Mouse (Mus musculus) gastrocnemius, adult 18-20 months (tissue): ENCODE data around the gene Mkln1. TPM values are rescaled to one million over a fixed set of nuclear protein-coding genes. Genes with fewer than 3 reads are reported as not detected.

Experiments used
- DNase-seq: peaks from one replicate; pipeline ENCODE4 v3.0.0; 2021; ENCODE audit warnings: low spot score
- long read RNA-seq, 2 experiments: library from polyadenylated mRNA; stranded (forward); transcript quantifications; one replicate each; pipeline ENCODE4 v2.0.0; 2021
- total RNA-seq, 2 experiments: library from RNA; stranded (reverse); gene quantifications; 2 replicates each; pipeline ENCODE4 v1.2.3; 2021

Mkln1 gene
- total RNA-seq, result 100 to 1,000 TPM; 142 to 160 TPM
- long read RNA-seq, experiment 1, full-length matches to known transcripts, result 82 of 111 reads
- long read RNA-seq, experiment 1, partial matches to known transcripts, result 2 of 111 reads
- long read RNA-seq, experiment 1, other reads (novel, unspliced or antisense), result 27 of 111 reads
- long read RNA-seq, experiment 2, full-length matches to known transcripts, result 106 of 134 reads
- long read RNA-seq, experiment 2, partial matches to known transcripts, result 2 of 134 reads
- long read RNA-seq, experiment 2, other reads (novel, unspliced or antisense), result 26 of 134 reads

GRCm38 (mm10) chr6:31398431-31399205 is at the start of gene Mkln1:
Mkln1 (plus strand) TSS chr6:31398735.
- peak; percentile 91 for DNase-seq

DNA sequence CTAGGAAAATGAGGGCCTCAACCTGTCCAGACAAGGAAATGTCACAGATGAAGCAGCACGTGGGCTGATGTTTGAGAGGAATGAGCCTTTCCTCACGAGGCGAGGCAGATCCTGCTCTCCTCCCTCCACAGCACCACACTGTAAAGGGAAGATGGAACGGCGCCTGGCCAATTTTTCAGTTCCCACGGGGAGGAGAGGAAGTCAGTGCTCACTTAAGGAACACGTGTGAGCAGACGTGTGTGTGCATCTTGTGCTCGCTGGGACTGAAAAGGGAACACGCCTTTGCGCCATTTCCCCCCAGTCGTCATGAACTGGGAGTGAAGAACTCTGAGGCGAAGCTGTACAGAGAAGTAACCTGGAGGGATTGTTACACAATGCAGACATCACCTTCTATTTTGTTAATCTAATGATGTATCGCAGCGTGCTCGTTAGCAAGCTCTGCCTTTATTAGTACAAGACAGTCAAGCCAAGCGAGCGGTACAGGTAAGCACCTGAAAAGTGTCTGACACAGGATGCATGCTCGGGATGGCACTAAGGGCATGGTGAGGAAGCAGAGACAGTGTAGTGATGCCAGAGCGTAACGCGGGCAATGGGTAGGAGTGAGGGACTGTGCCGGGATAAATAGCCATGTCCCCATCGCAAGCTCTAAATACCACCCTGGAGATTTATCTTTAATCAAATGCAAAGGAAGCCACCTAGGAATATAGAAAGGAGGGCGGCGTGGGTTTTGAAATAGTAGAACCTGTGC is 41.9 kb upstream of the Mkln1 start:
- DNase-seq, result peak; percentile 39

- DNase-seq, result peak; percentile 71
These were observed 41.2 kb upstream of the Mkln1 start for GRCm38 (mm10) chr6:31357286-31357685.

GRCm38 (mm10) chr6:31362617-31363016 is 35.9 kb upstream of the Mkln1 start:
- no peak for DNase-seq

DNA sequence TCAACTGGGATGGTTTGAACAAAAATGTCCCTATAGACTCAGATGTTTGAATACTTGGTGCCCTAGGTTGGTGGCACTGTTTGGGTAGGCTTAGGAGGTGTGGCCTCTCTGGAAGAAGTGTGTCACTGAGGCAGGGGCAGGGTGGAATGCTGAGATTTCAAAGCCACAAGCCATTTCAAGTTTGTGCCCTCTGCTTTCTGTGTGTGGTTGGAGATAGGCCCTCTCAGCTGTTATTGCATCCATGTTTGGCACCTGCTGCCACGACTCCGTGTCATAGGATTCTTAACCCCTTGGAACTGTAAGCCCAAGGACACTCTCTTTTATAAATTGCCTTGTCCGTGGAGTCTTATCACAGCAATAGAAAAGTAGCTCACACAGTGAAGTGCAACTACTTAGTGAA is 34.1 kb upstream of the Mkln1 start:
- DNase-seq, result no peak

- DNase-seq, result no peak
These were observed 30.6 kb upstream of the Mkln1 start for GRCm38 (mm10) chr6:31367947-31368346.

- DNase-seq, result no peak
These were observed 30.0 kb upstream of the Mkln1 start for GRCm38 (mm10) chr6:31368559-31368958.

- peak; percentile 78 for DNase-seq
These were observed 28.7 kb upstream of the Mkln1 start for GRCm38 (mm10) chr6:31369875-31370274.

DNA sequence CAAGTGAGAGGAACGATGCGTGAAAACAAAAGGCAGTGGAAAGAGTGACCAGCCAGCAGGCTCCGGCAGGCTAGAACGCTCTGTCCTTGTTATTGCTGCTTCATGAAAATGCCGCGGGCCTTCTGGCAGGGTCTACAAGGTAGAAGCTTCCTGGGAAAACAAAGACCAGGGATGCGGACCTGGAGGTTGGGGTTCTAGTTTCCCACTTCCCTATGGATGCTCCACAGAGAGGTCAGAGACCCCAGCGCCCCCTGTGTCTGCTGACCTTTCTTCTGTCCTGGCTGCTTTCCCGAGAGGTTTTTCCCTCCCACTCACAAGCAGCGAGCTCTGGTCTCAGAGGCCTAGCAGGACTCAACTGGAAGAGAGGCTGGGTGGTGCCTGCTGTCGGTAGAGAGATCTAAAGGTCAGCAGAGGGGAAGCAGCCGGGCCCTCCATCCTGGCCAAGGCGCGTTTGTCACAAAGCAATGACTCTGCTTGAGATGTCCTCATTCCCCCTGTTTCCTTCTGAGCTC is 27.9 kb upstream of the Mkln1 start:
- peak; percentile 63 for DNase-seq

DNA sequence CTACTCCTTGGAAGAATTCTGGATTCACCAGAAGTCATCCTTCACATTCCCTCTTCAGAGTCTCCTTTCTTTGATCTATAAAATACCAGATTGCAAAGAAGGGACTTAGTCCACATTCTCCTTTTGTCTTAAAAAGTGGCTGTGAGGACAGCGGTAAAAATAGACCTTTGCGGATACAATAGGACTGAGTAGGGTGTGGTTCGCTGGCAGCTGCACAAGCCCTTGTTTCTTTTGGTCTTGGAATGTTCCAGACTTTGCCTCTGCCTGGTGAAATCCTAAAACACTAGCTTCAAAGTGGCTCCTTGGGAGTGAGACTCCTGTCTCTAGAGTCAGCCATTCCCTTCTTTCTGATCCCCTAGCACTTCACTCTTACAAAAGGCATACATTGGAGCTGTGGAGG is 27.4 kb upstream of the Mkln1 start:
- peak; percentile 46 for DNase-seq

DNA sequence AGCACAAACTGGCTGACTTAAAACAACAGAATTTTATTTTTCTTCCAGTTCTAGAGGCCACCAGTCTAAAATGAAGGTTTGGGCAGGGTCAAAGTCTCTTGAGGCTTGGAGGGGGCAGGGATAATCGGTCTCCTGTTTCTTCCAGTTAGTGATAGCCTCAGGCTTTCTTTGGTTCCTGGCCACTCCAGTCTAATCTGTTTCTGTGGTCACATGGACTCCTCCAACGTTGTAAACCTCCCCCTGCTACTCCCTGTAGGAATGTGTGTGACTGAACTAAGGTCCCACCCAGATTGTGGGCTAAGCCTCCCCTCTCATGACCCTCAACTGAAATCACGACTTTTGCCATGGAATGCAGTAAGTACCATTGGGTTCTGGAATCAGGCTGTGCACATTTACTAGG is 25.9 kb upstream of the Mkln1 start:
- no peak for DNase-seq

DNA sequence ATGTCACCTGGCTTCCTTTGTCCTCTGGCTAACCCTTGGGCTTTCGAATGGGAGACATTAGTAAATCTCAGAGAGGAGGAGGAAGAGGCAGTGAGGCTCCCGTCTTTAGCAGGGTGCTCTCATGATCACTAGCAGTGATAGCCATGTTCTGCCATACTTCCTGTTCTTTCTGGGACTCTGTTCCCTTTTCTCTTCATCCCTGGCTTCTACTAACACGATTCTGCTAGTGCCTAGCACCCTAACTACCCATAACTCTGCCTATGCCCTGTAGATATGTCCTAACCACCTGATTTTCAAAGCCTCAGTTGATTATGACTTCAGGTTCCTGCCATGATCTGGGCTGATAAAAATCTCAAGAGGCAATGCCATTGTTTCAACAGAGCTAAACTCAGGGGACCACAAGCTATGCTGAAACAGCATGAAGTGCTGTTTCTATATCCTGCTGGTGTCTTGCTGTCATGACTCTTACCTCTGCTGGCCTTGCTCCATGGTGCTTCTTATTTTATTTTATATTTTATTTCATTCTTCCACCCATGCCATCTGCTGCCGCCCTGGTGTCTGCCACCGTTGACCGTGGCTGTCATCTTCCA is 25.4 kb upstream of the Mkln1 start:
- no peak for DNase-seq

DNA sequence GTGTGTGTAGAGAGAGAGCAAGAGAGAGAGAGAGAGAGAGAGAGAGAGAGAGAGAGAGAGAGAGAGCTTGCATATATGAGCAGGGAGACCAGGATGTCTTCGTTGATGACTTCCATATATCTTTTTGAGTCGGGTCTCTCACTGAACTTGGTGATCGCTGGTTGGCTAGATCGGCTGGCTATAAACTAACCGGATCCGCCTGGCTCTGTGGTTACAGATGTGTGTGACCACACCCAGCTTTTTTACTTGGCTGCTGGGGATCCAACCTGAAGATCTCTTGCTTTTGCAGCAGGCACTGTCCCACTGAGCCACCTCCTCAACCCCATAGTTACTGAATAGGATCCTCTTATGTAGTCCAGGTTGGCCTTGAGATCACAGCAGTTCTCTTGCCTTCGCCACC is 15.5 kb upstream of the Mkln1 start:
- DNase-seq, result no peak

DNA sequence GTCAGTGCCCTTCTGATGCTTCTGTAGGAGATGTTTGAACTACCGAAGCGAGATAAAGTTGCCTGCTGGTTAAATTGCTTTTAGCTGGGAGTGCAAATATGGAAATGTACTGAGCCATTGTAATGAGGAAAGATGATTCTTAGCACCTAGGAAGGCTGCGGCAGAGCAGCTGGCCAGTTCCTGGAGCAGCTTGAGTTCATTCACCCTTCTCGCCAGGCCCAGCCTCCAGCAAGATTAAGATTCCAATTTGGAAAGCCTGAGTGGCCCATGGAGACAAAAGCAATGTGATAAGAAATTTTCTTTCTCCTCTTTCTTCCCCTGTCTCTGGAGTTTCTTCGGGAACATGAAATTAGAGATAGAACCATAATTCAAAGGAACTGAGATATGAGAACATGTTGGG is 13.7 kb upstream of the Mkln1 start:
- no peak for DNase-seq

DNA sequence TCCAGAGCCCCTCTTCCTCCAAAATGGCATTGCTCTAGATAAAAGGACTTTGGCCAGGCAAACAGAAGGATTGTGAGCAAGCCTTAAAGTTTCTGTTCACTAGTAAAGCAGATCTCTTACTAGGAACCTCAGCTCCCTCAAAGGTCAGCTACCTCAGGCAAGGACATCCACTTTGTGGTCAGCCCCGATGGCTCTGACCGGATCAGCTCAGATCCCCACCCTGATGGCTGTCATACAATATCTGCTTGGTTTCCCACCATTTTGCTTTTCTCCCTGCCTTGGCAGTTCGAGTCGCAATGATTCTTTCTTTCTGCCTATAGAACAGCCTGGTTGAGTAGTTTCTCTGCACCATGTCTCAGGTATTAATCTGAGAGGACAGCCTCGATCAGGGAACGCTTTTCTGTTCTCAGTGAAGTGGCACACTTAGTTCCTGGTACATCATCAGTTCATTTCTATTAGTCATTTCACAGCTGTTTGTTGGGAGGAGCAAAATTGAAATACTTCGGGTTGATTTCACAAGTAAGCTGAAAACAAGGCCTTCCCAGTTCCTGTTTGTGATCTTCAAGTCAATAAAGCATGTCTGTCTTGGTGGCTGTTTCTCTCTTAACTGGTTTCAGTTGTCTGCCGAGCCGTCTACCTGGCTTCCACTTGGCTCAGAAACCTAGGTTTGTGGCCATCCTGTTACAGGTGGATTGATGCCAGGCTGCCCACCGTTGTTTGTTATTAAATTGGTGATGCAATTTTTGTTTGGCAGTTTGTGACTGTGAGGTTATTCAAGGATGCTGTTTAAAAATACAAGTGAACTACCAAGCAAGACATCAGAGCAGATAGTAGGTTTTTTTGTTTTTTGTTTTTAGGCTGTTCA is 13.0 kb upstream of the Mkln1 start:
- no peak for DNase-seq

DNA sequence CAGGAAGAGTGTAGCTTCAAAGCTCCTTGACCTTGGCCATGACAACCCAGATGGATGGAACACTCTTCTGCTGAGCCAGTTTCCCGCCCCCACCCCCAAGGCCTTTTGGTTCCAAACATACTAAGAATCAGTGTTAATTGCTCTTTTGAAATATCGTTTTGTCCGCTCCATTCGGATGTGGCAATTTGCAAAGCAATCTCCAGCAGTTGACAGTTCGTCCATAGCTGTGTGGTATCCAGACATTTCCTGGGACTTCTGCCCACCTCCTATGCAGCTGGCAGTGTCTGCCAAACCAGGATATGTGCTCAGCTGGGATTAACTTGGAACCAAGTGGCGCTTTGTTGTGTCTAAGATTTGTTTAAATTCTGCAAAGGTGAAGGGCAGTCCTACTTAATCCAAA is 8.8 kb upstream of the Mkln1 start:
- no peak for DNase-seq

GRCm38 (mm10) chr6:31390243-31390981 is 8.1 kb upstream of the Mkln1 start:
- DNase-seq, result peak; percentile 62

- no peak for DNase-seq
These were observed 5.7 kb upstream of the Mkln1 start for GRCm38 (mm10) chr6:31392871-31393270.

GRCm38 (mm10) chr6:31396118-31396517 is 2.4 kb upstream of the Mkln1 start:
- no peak for DNase-seq

DNA sequence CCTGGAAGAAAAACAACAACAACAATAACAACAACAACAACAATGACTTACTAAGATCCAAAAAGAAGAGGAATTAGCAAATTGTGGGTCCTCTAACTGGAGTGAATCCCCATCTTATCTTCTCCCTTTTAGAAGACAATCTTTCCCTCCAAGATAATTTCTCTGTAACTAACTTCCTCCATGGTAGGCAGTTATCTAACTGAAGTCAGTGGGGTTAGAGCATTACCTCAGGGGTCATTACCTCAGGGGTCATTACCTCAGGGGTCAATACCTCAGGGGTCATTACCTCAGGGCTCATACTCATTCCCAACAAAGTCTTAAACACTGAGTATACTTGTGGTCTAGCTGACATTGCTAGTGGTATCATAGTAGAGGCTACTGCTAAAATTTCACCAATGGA is 1.2 kb upstream of the Mkln1 start:
- no peak for DNase-seq
